ENCODE assay signal across 14 mouse cellular contexts in the genomic region with DNA sequence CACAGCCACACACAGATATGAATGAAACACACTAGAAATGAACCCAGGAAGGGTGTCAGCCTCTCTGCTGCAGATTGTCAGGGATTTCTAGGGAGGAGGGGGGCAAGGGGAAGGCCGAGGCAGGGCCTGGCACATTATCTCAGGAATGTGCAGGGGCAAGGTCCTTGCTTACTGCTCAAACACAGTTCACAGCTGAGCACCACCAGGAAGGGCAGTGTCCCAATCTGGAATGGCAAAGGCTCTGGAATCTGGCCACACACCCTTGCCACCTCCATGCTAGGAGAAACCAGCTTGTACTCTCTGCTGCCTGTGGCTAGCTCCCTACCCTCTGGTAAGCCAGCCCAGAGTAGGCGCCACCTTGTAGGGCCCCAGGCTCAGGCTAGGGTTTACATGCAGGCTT. TPM values are rescaled to one million over a fixed set of nuclear protein-coding genes. Genes with fewer than 3 reads are reported as not detected.
DNase-seq lines count a peak whose midpoint lies in the region; ATAC-seq and TF ChIP-seq lines count a peak whose summit lies in the region.
"Had no signal": no experiment of that assay in that cellular context is flagged by ENCODE, and none has a peak within 500 bp of the region (broad histone marks: within the 10 kb centered on the region; RNA-seq: fewer than 3 reads in every experiment).

No protein-coding gene starts in this region.

- H3K27ac ChIP-seq in liver, embryonic 15.5 days (replicated peaks): no peak overlapping the region
- H3K27ac ChIP-seq in liver, embryonic 12.5 days: no peak overlapping the region
- H3K27ac ChIP-seq in kidney, embryonic 15.5 days: no peak overlapping the region
- H3K27ac ChIP-seq in lung, embryonic 16.5 days (ENCODE audit: low read length): peak overlapping the region; percentile 64
- peak overlapping the region; percentile 37; the same call in 1 of the 2 replicates for H3K27ac ChIP-seq in stomach, postnatal 0 days (replicated peaks)
- H3K27ac ChIP-seq in forebrain, postnatal 0 days (ENCODE audit: low read depth, low read length): no peak overlapping the region
- H3K27ac ChIP-seq: midbrain, embryonic 13.5 days had no signal

- TF ChIP-seq CTCF in stomach, postnatal 0 days (IDR thresholded peaks at IDR 0.05; ENCODE audit: low read depth): no peak
- no peak for TF ChIP-seq CTCF in forebrain, postnatal 0 days (IDR thresholded peaks at IDR 0.05; ENCODE audit: low read depth)

- H3K4me1 ChIP-seq in liver, embryonic 15.5 days (replicated peaks): peaks cover 3% of the 10 kb centered on the region; the same call in 1 of the 2 replicates
- H3K4me1 ChIP-seq in liver, embryonic 12.5 days: peaks cover 7% of the 10 kb centered on the region; the same call in 1 of the 2 replicates
- H3K4me1 ChIP-seq in kidney, embryonic 15.5 days: peaks cover 7% of the 10 kb centered on the region; the same call in 1 of the 2 replicates
- no peaks in the 10 kb centered on the region for H3K4me1 ChIP-seq in lung, embryonic 16.5 days (replicated peaks; ENCODE audit: control insufficient read depth, insufficient read depth, low read length)
- H3K4me1 ChIP-seq in stomach, postnatal 0 days (replicated peaks; ENCODE audit: control insufficient read depth, insufficient read depth): no peaks in the 10 kb centered on the region
- no peaks in the 10 kb centered on the region for H3K4me1 ChIP-seq in forebrain, postnatal 0 days (ENCODE audit: insufficient read depth)

- H3K9me3 ChIP-seq in liver, embryonic 15.5 days (replicated peaks): no peaks in the 10 kb centered on the region
- H3K9me3 ChIP-seq in liver, embryonic 12.5 days (replicated peaks): no peaks in the 10 kb centered on the region
- H3K9me3 ChIP-seq in kidney, embryonic 15.5 days (replicated peaks): no peaks in the 10 kb centered on the region
- H3K9me3 ChIP-seq in lung, embryonic 16.5 days (ENCODE audit: control insufficient read depth, low read length): no peaks in the 10 kb centered on the region
- H3K9me3 ChIP-seq in stomach, postnatal 0 days (ENCODE audit: control insufficient read depth, low read length): no peaks in the 10 kb centered on the region
- H3K9me3 ChIP-seq in forebrain, postnatal 0 days (ENCODE audit: low read length): no peaks in the 10 kb centered on the region
- H3K9me3 ChIP-seq: midbrain, embryonic 13.5 days had no signal

- H3K36me3 ChIP-seq in liver, embryonic 15.5 days (replicated peaks): no peaks in the 10 kb centered on the region
- no peaks in the 10 kb centered on the region for H3K36me3 ChIP-seq in liver, embryonic 12.5 days
- no peaks in the 10 kb centered on the region; the same call in 1 of the 2 replicates for H3K36me3 ChIP-seq in kidney, embryonic 15.5 days
- H3K36me3 ChIP-seq in lung, embryonic 16.5 days (ENCODE audit: control insufficient read depth, insufficient read depth, low read length): no peaks in the 10 kb centered on the region
- no peaks in the 10 kb centered on the region for H3K36me3 ChIP-seq in stomach, postnatal 0 days (ENCODE audit: control insufficient read depth, insufficient read depth, low read length)
- H3K36me3 ChIP-seq in forebrain, postnatal 0 days (ENCODE audit: insufficient read depth): no peaks in the 10 kb centered on the region
- H3K36me3 ChIP-seq: midbrain, embryonic 13.5 days had no signal

- H3K9ac ChIP-seq in liver, embryonic 15.5 days: no peak overlapping the region
- no peak overlapping the region for H3K9ac ChIP-seq in liver, embryonic 12.5 days
- H3K9ac ChIP-seq in kidney, embryonic 15.5 days: no peak overlapping the region
- H3K9ac ChIP-seq in lung, embryonic 16.5 days (ENCODE audit: low read length): no peak overlapping the region
- H3K9ac ChIP-seq in stomach, postnatal 0 days (ENCODE audit: low read length): no peak overlapping the region
- no peak overlapping the region for H3K9ac ChIP-seq in forebrain, postnatal 0 days
- H3K9ac ChIP-seq: midbrain, embryonic 13.5 days had no signal

- 32% methylated on average over 2 of the region's 2 CpGs for WGBS in liver, embryonic 15.5 days (ENCODE audit: insufficient replicate concordance)
- WGBS in liver, embryonic 12.5 days (ENCODE audit: insufficient replicate concordance): 38% methylated on average over 2 of the region's 2 CpGs
- 51% methylated on average over 2 of the region's 2 CpGs for WGBS in kidney, embryonic 15.5 days
- WGBS in lung, embryonic 16.5 days: 49% methylated on average over 2 of the region's 2 CpGs
- WGBS in stomach, postnatal 0 days: 32% methylated on average over 2 of the region's 2 CpGs
- WGBS in forebrain, postnatal 0 days: 54% methylated on average over 2 of the region's 2 CpGs

- peak; percentile 41; the same call in 1 of the 2 replicates for ATAC-seq in liver, embryonic 15.5 days (ENCODE audit: insufficient read depth)
- no peak for ATAC-seq in liver, embryonic 12.5 days
- 0 out of 2 replicates have a peak, but pooled peaks have one; percentile 30 for ATAC-seq in kidney, embryonic 15.5 days (replicated peaks; ENCODE audit: low FRiP score)
- peak; percentile 84 for ATAC-seq in lung, embryonic 16.5 days (ENCODE audit: low read depth)
- peak; percentile 86 for ATAC-seq in stomach, postnatal 0 days (ENCODE audit: low FRiP score, low TSS enrichment)
- no peak for ATAC-seq in forebrain, postnatal 0 days
- ATAC-seq: midbrain, embryonic 13.5 days had no signal

- no peak overlapping the region for H3K4me2 ChIP-seq in liver, embryonic 15.5 days
- no peak overlapping the region for H3K4me2 ChIP-seq in liver, embryonic 12.5 days
- H3K4me2 ChIP-seq in kidney, embryonic 15.5 days: no peak overlapping the region
- H3K4me2 ChIP-seq in lung, embryonic 16.5 days (ENCODE audit: low read depth, low read length): no peak overlapping the region
- no peak overlapping the region for H3K4me2 ChIP-seq in stomach, postnatal 0 days (replicated peaks; ENCODE audit: low read depth)
- no peak overlapping the region for H3K4me2 ChIP-seq in forebrain, postnatal 0 days (ENCODE audit: low read depth)
- H3K4me2 ChIP-seq: midbrain, embryonic 13.5 days had no signal

- H3K27me3 ChIP-seq in liver, embryonic 15.5 days: no peaks in the 10 kb centered on the region
- H3K27me3 ChIP-seq in liver, embryonic 12.5 days (replicated peaks): no peaks in the 10 kb centered on the region
- H3K27me3 ChIP-seq in kidney, embryonic 15.5 days: no peaks in the 10 kb centered on the region
- H3K27me3 ChIP-seq in lung, embryonic 16.5 days (ENCODE audit: control insufficient read depth, insufficient read depth, low read depth, low read length): no peaks in the 10 kb centered on the region
- no peaks in the 10 kb centered on the region for H3K27me3 ChIP-seq in stomach, postnatal 0 days (ENCODE audit: control insufficient read depth, insufficient read depth, low read length)
- H3K27me3 ChIP-seq in forebrain, postnatal 0 days (ENCODE audit: insufficient read depth, low read length): no peaks in the 10 kb centered on the region
- H3K27me3 ChIP-seq: midbrain, embryonic 13.5 days had no signal

- TF ChIP-seq EP300 in stomach, postnatal 0 days (optimal IDR thresholded peaks at IDR 0.05): no peak

- DNase-seq in stomach, postnatal 0 days (ENCODE audit: low spot score): peak; percentile 75
- DNase-seq in testis, postnatal 14 days (ENCODE audit: low spot score): no peak
- DNase-seq in forebrain, postnatal 0 days: no peak
- DNase-seq: cerebellum, adult 18-20 months; embryo, embryonic 11 days; heart, adult 18-20 months; retina, postnatal 1 day; thymus, postnatal 25 days had no signal

- no peak overlapping the region for H3K4me3 ChIP-seq in liver, embryonic 15.5 days (replicated peaks)
- no peak overlapping the region for H3K4me3 ChIP-seq in liver, embryonic 12.5 days
- no peak overlapping the region for H3K4me3 ChIP-seq in kidney, embryonic 15.5 days (replicated peaks)
- no peak overlapping the region for H3K4me3 ChIP-seq in lung, embryonic 16.5 days (ENCODE audit: low read length)
- H3K4me3 ChIP-seq in stomach, postnatal 0 days (ENCODE audit: low read depth, low read length): no peak overlapping the region
- no peak overlapping the region for H3K4me3 ChIP-seq in forebrain, postnatal 0 days (ENCODE audit: low read depth, low read length)
- H3K4me3 ChIP-seq: erythroblast, embryonic 14.5 days; midbrain, embryonic 13.5 days had no signal

RNA-seq across cellular contexts. Expression of a gene that starts 16.8 kb away (rescaled TPM):
- polyA plus RNA-seq in liver, embryonic 15.5 days (2015; fragmentation: Nextera tagmentation; extraction: Ambion mirVana): 2.0 and 2.8 TPM in 2 replicates
- polyA plus RNA-seq in liver, embryonic 12.5 days (2016; fragmentation: Nextera tagmentation; extraction: Ambion mirVana): 3.0 and 3.1 TPM in 2 replicates
- 6.9 and 7.1 TPM in 2 replicates for polyA plus RNA-seq in kidney, embryonic 15.5 days (2015; fragmentation: Nextera tagmentation; extraction: Ambion mirVana)
- polyA plus RNA-seq in lung, embryonic 16.5 days (2015; fragmentation: Nextera tagmentation; extraction: Ambion mirVana): 7.8 and 9.9 TPM in 2 replicates
- polyA plus RNA-seq in stomach, postnatal 0 days (2015; fragmentation: Nextera tagmentation; extraction: Ambion mirVana): 7.8 and 9.0 TPM in 2 replicates
- total RNA-seq in forebrain, postnatal 0 days (2014; rRNA removed): 21.1 and 21.2 TPM in 2 replicates
- polyA plus RNA-seq in forebrain, postnatal 0 days (2015; fragmentation: Nextera tagmentation; extraction: Ambion mirVana): 13.2 and 13.8 TPM in 2 replicates

Comparison
In these comparisons a context has a peak if more than half of its experiments do, and no peak if none do; other contexts are left out.
1. ATAC-seq: peak in liver, embryonic 15.5 days (single experiment), kidney, embryonic 15.5 days (single experiment), lung, embryonic 16.5 days (single experiment) and stomach, postnatal 0 days (single experiment); none in liver, embryonic 12.5 days (single experiment) and forebrain, postnatal 0 days (single experiment).
2. H3K27ac ChIP-seq: peak in lung, embryonic 16.5 days (single experiment) and stomach, postnatal 0 days (single experiment); none in liver, embryonic 15.5 days (single experiment), liver, embryonic 12.5 days (single experiment), kidney, embryonic 15.5 days (single experiment) and forebrain, postnatal 0 days (single experiment).